Mouse (Mus musculus) olfactory bulb, adult 2 months (tissue): ENCODE results near the gene Cyp26b1. TPM values are rescaled to one million over a fixed set of nuclear protein-coding genes. Genes with fewer than 3 reads are reported as not detected.

Source experiments
- H3K27ac ChIP-seq: fragments of 200-500 bp; 2 replicates; pipeline ENCODE4 v1.5.1; 2012; ENCODE audit warnings: low read depth, low read length; ENCODE audit not compliant: insufficient read depth
- H3K4me1 ChIP-seq: fragments of 200-500 bp; 2 replicates; pipeline ENCODE4 v1.6.1; 2012; ENCODE audit warnings: low read length; ENCODE audit not compliant: control insufficient read depth, insufficient read depth
- H3K4me3 ChIP-seq: fragments of 200-500 bp; 2 replicates; pipeline ENCODE4 v1.5.1; 2012; ENCODE audit warnings: mild to moderate bottlenecking, low read depth, low read length, moderate library complexity; ENCODE audit not compliant: insufficient read depth
- CTCF ChIP-seq: fragments of 200-500 bp; IDR thresholded peaks from 2 replicates; pipeline ENCODE4 v1.5.1; 2012; ENCODE audit warnings: low read depth, mild to moderate bottlenecking, low read length, moderate library complexity; ENCODE audit not compliant: insufficient read depth
- POLR2A ChIP-seq: fragments of 200-500 bp; IDR thresholded peaks from 2 replicates; pipeline ENCODE4 v1.6.1; 2012; ENCODE audit warnings: mild to moderate bottlenecking, low read depth, low read length, moderate library complexity; ENCODE audit not compliant: insufficient read depth
- WGBS: fragments of 180-500 bp; shearing (Covaris S2); methylation state at CpG from one replicate; pipeline ENCODE4 v1.1.7; 2018; 5-methylcytosine and 5-hydroxymethylcytosine counted together
- polyA plus RNA-seq: library from polyadenylated mRNA; stranded (reverse); fragments of >200 nt; gene quantifications from 2 replicates; pipeline ENCODE4 v1.2.4, GENCODE M21; 2012; ENCODE audit warnings: low replicate concordance; ENCODE audit not compliant: missing spikeins, insufficient read depth, insufficient read length

Gene Cyp26b1
- polyA plus RNA-seq, 1 experiment = not detected

DNA sequence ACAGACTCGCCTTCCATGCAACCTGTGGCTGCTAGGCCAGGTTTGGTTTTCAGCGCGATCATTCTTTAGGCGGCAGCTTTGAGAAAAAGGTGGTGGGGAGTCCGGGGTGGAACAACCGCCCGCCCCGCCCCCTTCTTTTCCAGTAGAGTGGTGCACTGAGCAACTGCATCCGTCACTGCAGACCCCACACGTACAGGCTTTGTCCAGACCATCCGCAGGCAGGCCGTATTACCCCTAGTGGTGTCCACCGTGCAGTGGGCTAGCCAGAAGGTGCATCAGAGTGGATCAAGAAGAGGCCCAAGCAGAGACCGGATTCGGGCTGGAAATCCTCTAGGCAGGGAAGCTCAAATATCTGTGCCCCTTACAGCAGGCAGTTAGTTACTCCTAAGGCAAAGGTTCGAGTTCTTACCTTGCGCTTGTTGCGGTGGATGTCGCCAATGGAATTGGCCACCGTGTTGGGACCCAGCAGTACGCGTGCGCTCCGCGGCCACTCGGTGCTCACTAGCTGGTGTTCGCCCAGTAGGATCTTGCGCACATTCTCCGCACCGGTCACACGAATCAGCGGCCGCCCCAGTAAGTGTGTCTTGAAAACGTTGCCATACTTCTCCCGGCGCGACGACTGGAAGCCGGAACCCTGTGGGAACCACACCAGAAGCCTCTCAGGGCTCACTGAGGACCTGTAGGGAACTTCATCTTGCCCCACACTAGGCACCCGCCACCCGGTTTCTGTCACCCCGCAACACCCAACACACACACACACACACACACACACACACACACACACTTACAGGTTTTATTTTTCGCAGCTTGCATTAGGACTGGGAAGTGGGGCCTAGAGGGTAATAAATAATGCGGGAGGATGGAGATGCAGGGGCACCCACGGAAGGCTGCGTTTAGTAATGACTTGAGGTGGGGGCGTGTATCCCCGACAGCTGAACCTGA is 9.6 kb downstream of the Cyp26b1 start:
- Histone ChIP-seq H3K4me1 (peaks cover 52% of the 10 kb centered on the region), H3K4me3 (peak overlapping the region; percentile 12), H3K27ac (no peak overlapping the region)
- 8% methylated on average over 48 of the region's 48 CpGs for WGBS
- no peak for TF ChIP-seq CTCF

DNA sequence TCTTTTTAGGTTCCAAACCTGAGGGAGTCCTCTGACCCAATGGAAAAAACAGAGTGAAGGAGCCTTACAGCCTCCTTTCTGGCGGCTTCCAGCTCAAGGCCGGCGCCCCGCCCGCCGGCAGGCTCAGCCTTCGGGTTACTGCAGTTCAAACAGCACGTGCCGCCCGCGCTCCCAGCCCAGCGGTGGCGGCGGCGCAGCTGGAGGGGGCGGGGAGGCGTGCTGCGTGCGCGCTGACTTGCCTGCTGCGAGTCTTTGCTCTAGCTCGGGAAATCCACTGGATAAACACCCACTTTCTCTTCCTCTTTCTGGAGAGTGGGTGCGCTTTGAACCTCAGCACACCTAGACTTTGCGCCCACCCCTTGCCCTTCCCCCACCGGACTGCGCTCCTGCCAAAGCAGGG is 10.3 kb downstream of the Cyp26b1 start:
- no peak overlapping the region for H3K27ac ChIP-seq
- WGBS = under 1% methylated on average over 26 of the region's 26 CpGs
- peak overlapping the region; percentile 12 for H3K4me3 ChIP-seq
- peaks cover 47% of the 10 kb centered on the region for H3K4me1 ChIP-seq
- no peak for TF ChIP-seq POLR2A

DNA sequence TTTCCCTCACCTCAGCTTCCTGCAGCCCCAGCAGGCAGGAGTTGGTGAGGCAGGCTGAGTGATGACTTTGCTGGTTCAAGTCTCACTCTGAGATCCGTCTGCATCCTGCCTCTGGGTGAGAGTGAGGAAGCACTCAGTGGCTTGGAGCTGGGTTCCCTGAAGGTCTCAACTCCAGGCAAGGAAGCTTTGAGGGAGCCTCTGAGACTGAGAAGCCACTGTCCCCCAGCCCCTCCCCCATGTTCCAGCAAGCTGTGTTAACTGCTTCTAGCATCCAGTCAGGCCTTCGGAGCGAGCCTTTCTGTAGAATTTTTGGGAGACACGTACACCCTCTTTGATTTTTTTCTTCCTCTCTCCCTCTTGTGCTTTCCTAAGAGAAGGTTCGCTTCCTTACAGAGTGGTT is 10.9 kb downstream of the Cyp26b1 start:
- TF ChIP-seq POLR2A = no peak
- TF ChIP-seq CTCF = no peak
- Histone ChIP-seq H3K4me1 (peaks cover 43% of the 10 kb centered on the region), H3K27ac (no peak overlapping the region), H3K4me3 (no peak overlapping the region)
- WGBS = 72% methylated on average over 5 of the region's 5 CpGs

DNA sequence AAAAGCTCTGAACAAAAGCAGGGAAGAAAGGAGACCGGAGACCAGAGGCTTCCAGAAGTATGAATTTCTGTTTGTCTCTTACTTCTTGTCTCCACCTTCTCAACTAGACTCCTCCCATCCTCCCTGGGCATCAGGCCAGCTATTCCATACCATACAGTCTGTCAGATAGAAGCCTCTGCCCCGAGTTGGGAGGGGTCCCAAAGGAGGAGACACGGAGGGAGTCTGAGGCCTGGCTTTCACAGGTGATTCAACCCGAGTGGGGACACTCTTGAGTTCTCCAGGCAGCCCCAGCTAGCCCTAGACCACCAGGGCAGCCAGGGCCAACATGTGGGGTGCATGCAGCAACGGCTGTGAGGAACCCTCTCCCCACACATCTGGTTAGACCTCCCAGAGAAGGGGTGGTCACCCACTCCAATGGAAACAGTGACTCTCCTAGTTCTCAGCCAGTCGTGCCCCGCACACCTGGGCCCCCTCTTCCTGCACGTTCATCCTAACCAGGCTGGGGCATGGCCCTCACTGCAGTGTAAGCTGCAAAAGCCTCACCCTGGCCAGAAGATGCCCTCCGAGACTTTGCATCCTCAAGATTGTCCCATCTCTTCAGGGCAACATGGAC is 11.8 kb downstream of the Cyp26b1 start:
- Histone ChIP-seq H3K4me3 (no peak overlapping the region), H3K4me1 (peaks cover 36% of the 10 kb centered on the region), H3K27ac (no peak overlapping the region)
- WGBS = 82% methylated on average over 9 of the region's 9 CpGs
- TF ChIP-seq CTCF = no peak
- TF ChIP-seq POLR2A = no peak

DNA sequence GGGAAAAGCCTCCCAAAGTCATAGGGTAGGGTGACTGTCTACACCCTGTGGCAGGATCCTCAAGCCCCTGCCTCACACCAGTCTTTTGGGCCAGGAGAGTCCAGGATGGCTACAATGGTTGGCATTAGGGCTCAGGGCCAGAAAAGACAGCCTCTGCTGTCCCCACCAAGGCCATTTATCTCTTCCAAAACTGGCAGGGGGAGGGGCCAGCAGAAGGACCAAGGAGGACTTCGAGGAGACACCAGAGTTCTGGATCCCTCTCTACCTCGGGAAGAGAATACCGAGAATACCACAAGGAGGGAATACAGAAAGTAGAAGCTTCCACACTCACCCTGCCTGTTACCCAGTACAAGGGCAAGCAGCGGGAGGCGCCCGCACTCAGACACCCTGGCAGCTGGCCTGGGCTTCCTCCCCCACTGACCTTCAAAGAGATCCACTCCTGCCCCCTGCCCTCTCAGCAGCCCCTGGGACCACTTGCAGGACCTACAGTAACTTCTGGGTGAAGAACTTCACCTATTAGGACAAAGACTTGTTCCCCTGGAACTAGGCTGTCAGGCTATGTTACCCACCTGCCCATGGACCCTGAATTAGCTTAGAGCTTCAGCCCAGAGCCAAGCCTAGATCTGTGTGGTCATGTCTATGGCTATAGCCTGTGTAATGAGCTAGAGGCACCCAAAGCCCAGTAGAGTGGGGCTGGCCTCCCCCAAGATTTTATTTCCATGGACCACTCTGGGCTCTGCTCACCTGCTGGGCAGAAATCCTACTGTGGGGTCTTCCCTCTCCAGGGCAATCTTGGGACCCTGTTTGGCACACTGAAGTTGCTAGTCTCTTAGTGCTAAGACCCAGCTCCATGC is 12.5 kb downstream of the Cyp26b1 start:
- peaks cover 34% of the 10 kb centered on the region for H3K4me1 ChIP-seq
- 78% methylated on average over 6 of the region's 6 CpGs for WGBS
- no peak overlapping the region for H3K27ac ChIP-seq
- TF ChIP-seq POLR2A = no peak
- no peak for TF ChIP-seq CTCF
- no peak overlapping the region for H3K4me3 ChIP-seq

- no peak for TF ChIP-seq POLR2A
- TF ChIP-seq CTCF = no peak
- Histone ChIP-seq H3K4me3 (no peak overlapping the region), H3K27ac (no peak overlapping the region), H3K4me1 (peaks cover 18% of the 10 kb centered on the region)
- 85% methylated on average over 8 of the region's 8 CpGs for WGBS
Measured at GRCm38 (mm10) chr6:84579508-84579907, 14.2 kb downstream of the Cyp26b1 start.

DNA sequence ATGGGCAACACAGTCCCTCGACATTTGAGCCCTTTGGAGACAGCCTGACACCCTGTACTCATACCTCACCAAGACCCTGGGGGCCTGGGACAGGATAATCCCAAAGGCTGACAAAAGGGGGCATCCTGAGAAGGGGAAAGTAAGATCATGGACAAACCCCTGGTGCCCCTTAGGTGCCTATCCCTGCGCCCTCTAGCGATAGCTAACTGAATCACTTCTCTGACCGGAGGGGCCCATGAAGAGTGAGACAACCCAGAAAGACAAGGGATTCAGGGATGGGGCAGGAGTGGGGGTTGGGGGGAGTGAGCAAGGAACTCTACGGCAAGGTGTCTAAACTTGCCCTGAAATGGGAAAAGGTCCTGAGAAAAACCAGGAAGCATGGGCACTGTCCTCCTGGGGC is 14.8 kb downstream of the Cyp26b1 start:
- peaks cover 12% of the 10 kb centered on the region for H3K4me1 ChIP-seq
- WGBS = 39% methylated on average over 5 of the region's 5 CpGs
- TF ChIP-seq CTCF (no peak), POLR2A (no peak)
- H3K27ac ChIP-seq = no peak overlapping the region
- no peak overlapping the region for H3K4me3 ChIP-seq

DNA sequence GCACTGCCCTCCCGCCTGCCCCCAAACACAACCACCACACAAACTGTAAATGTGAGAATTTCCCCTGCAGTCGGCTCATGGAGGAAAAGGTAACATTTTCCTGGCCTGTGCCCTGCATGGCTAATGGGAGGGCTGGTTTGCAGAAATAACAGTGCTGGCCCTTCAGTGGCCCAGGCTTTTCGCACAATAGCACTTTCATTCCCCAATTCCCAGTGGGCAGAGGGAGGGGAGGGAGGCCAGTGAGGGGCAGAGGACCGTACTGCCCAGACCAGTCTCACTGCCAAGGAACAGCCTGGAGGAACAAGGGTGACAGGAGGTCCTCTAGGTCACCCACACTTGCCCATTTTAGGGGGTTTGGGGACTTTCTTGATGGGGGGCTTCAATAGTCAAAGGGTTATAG is 15.8 kb downstream of the Cyp26b1 start:
- no peak overlapping the region for H3K27ac ChIP-seq
- 66% methylated on average over 4 of the region's 4 CpGs for WGBS
- TF ChIP-seq POLR2A (no peak), CTCF (no peak)
- H3K4me1 ChIP-seq = 0 out of 2 replicates have a peak, but pooled peaks cover 2% of the 10 kb centered on the region
- H3K4me3 ChIP-seq = no peak overlapping the region

DNA sequence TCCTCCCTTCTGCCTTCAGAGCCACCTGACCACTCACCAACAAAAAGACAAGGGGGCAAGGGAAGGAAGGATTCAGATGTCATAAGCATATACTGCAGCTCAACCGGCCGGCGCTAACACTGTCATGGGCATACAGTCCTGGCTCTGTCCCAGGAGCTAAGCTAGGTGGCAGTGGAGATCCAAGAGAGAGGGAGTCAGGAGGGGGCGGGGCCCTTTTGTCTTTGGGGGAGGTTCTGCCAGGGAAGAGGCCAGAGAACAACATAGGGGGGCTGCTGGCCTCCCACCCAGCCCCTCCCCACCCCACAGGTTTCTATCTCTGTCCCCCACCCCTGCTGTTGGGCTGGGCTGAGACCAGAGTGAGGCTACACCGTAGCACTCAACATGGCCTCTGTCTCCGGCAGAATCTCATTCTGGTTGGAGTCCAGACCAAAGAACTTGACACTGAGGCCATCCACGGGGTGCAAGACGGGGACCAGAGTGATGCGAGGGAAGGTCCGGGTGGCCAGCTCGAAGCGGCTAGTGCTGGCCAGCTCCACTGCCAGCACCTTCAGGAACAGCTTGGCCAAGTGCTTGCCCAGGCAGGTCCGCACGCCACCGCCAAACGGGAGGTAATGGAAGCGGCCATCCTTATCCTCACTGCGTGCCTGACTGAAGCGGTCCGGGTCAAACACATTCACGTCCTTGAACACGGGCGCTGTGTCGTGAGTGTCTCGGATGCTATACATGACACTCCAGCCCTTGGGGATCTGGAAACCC is 19.6 kb downstream of the Cyp26b1 start:
- WGBS = 57% methylated on average over 25 of the region's 25 CpGs
- no peak for TF ChIP-seq POLR2A
- TF ChIP-seq CTCF = no peak
- Histone ChIP-seq H3K4me1 (no peaks in the 10 kb centered on the region), H3K27ac (no peak overlapping the region), H3K4me3 (no peak overlapping the region)
